Mouse (Mus musculus) myocyte (in vitro differentiated cells): ENCODE data around the gene Uba7. TPM values are rescaled to one million over a fixed set of nuclear protein-coding genes. Genes with fewer than 3 reads are reported as not detected.

Source experiments
- H3K27me3 ChIP-seq: one replicate; pipeline ENCODE4 v1.6.1; 2011; ENCODE audit not compliant: control insufficient read depth, insufficient read depth, insufficient read length
- H3K36me3 ChIP-seq: one replicate; pipeline ENCODE4 v1.6.1; 2011; ENCODE audit not compliant: control insufficient read depth, insufficient read depth
- H3K4me2 ChIP-seq: one replicate; pipeline ENCODE4 v1.6.1; 2011; ENCODE audit warnings: low read depth, control low read depth
- H3K4me3 ChIP-seq: one replicate; pipeline ENCODE4 v1.5.1; 2011; ENCODE audit warnings: mild to moderate bottlenecking, control low read depth, moderate library complexity
- H3K79me2 ChIP-seq: one replicate; pipeline ENCODE4 v1.6.1; 2011; ENCODE audit not compliant: control insufficient read depth, insufficient read depth
- H3ac ChIP-seq: one replicate; pipeline ENCODE4 v1.6.1; 2011; ENCODE audit not compliant: control insufficient read depth, insufficient read length
- CEBPB ChIP-seq: IDR thresholded peaks from 2 replicates; pipeline ENCODE4 v1.6.1; 2011; ENCODE audit warnings: mild to moderate bottlenecking, moderate library complexity; ENCODE audit not compliant: poor library complexity, insufficient read depth, severe bottlenecking
- E2F4 ChIP-seq: IDR thresholded peaks from one replicate; pipeline ENCODE4 v1.6.1; 2011; ENCODE audit warnings: mild to moderate bottlenecking, control low read depth, moderate library complexity; ENCODE audit not compliant: insufficient read depth
- MAX ChIP-seq: IDR thresholded peaks from one replicate; pipeline ENCODE4 v1.6.1; 2011; ENCODE audit warnings: low read depth, mild to moderate bottlenecking, control low read depth
- MYOD1 ChIP-seq, 3 experiments: IDR thresholded peaks; one replicate each; pipeline ENCODE4 v1.6.1; 2011; ENCODE audit warnings: control low read depth in 2 of 3, low read depth in 2 of 3, mild to moderate bottlenecking in 2 of 3, moderate library complexity in 1 of 3; ENCODE audit not compliant: insufficient read length in 2 of 3, control insufficient read depth in 1 of 3
- MYOG ChIP-seq, 3 experiments: IDR thresholded peaks; one replicate each; pipeline ENCODE4 v1.6.1; 2011; ENCODE audit warnings: control low read depth in 2 of 3, low read depth in 2 of 3, mild to moderate bottlenecking in 2 of 3; ENCODE audit not compliant: insufficient read length in 2 of 3, control insufficient read depth in 1 of 3, insufficient read depth in 1 of 3
- POLR2A ChIP-seq: IDR thresholded peaks from one replicate; pipeline ENCODE4 v1.6.1; 2011; ENCODE audit warnings: low read depth, mild to moderate bottlenecking, control low read depth, moderate library complexity; ENCODE audit not compliant: insufficient read length
- POLR2AphosphoS2 ChIP-seq: IDR thresholded peaks from one replicate; pipeline ENCODE4 v1.6.1; 2011; ENCODE audit warnings: low read depth, control low read depth; ENCODE audit not compliant: insufficient read length
- REST ChIP-seq: IDR thresholded peaks from one replicate; pipeline ENCODE4 v1.6.1; 2011; ENCODE audit warnings: mild to moderate bottlenecking, control low read depth, moderate library complexity; ENCODE audit not compliant: insufficient read depth, insufficient read length
- SRF ChIP-seq: IDR thresholded peaks from one replicate; pipeline ENCODE4 v1.6.1; 2011; ENCODE audit warnings: low read depth; ENCODE audit not compliant: control insufficient read depth, insufficient read length
- TCF12 ChIP-seq: IDR thresholded peaks from one replicate; pipeline ENCODE4 v1.6.1; 2011; ENCODE audit warnings: mild to moderate bottlenecking, control low read depth; ENCODE audit not compliant: poor library complexity, insufficient read depth, severe bottlenecking
- TCF3 ChIP-seq: IDR thresholded peaks from one replicate; pipeline ENCODE4 v1.6.1; 2011; ENCODE audit warnings: low read depth, control low read depth; ENCODE audit not compliant: insufficient read length
- USF1 ChIP-seq: IDR thresholded peaks from one replicate; pipeline ENCODE4 v1.6.1; 2011; ENCODE audit warnings: low read depth, mild to moderate bottlenecking, control low read depth, moderate library complexity
- polyA plus RNA-seq: library from polyadenylated mRNA; unstranded; fragments of >200 nt; fragmentation: generic; extraction: Trizol; gene quantifications from one replicate; pipeline ENCODE4 v1.2.1, GENCODE M21; 2012; ENCODE audit warnings: missing spikeins

Gene Uba7
- 1.2 TPM for polyA plus RNA-seq

GRCm38 (mm10) chr9:107975399-107976386 is at the start of gene Uba7:
Gene Uba7 (plus strand): TSS chr9:107975505.
- Histone ChIP-seq H3K27me3 (no peaks in the 10 kb centered on the region), H3K4me2 (peak within 1 kb of the TSS; percentile 67), H3K79me2 (no peaks in the 10 kb centered on the region), H3ac (no peak within 1 kb of the TSS), H3K36me3 (no peaks in the 10 kb centered on the region), H3K4me3 (no peak within 1 kb of the TSS)
- no peak for TF ChIP-seq MYOG (IDR thresholded peaks at IDR 0.05; ENCODE audit: control insufficient read depth in 1 of 3, insufficient read depth in 1 of 3, insufficient read length in 2 of 3, low read depth in 2 of 3)
- TF ChIP-seq TCF3, result no peak
- TF ChIP-seq POLR2A, result no peak
- TF ChIP-seq USF1, result no peak
- TF ChIP-seq E2F4, result no peak
- no peak for TF ChIP-seq MYOD1 (IDR thresholded peaks at IDR 0.05; ENCODE audit: control insufficient read depth in 1 of 3, insufficient read length in 2 of 3, low read depth in 2 of 3)
- TF ChIP-seq POLR2AphosphoS2, result no peak
- TF ChIP-seq CEBPB, result no peak
- no peak for TF ChIP-seq REST
- TF ChIP-seq SRF, result no peak
- TF ChIP-seq TCF12, result no peak
- no peak for TF ChIP-seq MAX

- Histone ChIP-seq H3K79me2 (no peaks in the 10 kb centered on the region), H3K36me3 (no peaks in the 10 kb centered on the region), H3K27me3 (peaks cover 4% of the 10 kb centered on the region), H3K4me3 (no peak overlapping the region), H3K4me2 (peak overlapping the region; percentile 42), H3ac (no peak overlapping the region)
- TF ChIP-seq MAX (no peak), MYOG (IDR thresholded peaks at IDR 0.05; ENCODE audit: control insufficient read depth in 1 of 3, insufficient read depth in 1 of 3, insufficient read length in 2 of 3, low read depth in 2 of 3) (no peak), E2F4 (no peak), POLR2AphosphoS2 (no peak), POLR2A (no peak), CEBPB (no peak), TCF3 (no peak), TCF12 (no peak), MYOD1 (IDR thresholded peaks at IDR 0.05; ENCODE audit: control insufficient read depth in 1 of 3, insufficient read length in 2 of 3, low read depth in 2 of 3) (no peak), REST (no peak), USF1 (no peak), SRF (no peak)
Observed at GRCm38 (mm10) chr9:107926920-107927420, 48.3 kb upstream of the Uba7 start.

GRCm38 (mm10) chr9:107927749-107928148 is 47.6 kb upstream of the Uba7 start:
- H3K4me3 ChIP-seq, result no peak overlapping the region
- H3K27me3 ChIP-seq, result peaks cover 4% of the 10 kb centered on the region
- H3K4me2 ChIP-seq, result no peak overlapping the region
- H3K36me3 ChIP-seq, result no peaks in the 10 kb centered on the region
- no peak overlapping the region for H3ac ChIP-seq
- TF ChIP-seq POLR2AphosphoS2, result no peak
- TF ChIP-seq POLR2A, result no peak
- no peak for TF ChIP-seq E2F4
- no peak for TF ChIP-seq MAX
- no peak for TF ChIP-seq USF1
- no peak for TF ChIP-seq MYOD1 (IDR thresholded peaks at IDR 0.05; ENCODE audit: control insufficient read depth in 1 of 3, insufficient read length in 2 of 3, low read depth in 2 of 3)
- TF ChIP-seq REST, result no peak
- TF ChIP-seq TCF12, result no peak
- no peak for TF ChIP-seq TCF3
- TF ChIP-seq CEBPB, result no peak
- no peak for TF ChIP-seq SRF
- no peak for TF ChIP-seq MYOG (IDR thresholded peaks at IDR 0.05; ENCODE audit: control insufficient read depth in 1 of 3, insufficient read depth in 1 of 3, insufficient read length in 2 of 3, low read depth in 2 of 3)
- H3K79me2 ChIP-seq, result no peaks in the 10 kb centered on the region

GRCm38 (mm10) chr9:107928169-107928568 is 47.1 kb upstream of the Uba7 start, which contains the start of gene Actl11:
Gene Actl11 (plus strand): TSS chr9:107928469.
- H3K4me2 ChIP-seq, result peak within 1 kb of the TSS; percentile 42
- no peak for TF ChIP-seq POLR2A
- TF ChIP-seq TCF12, result no peak
- no peak for TF ChIP-seq SRF
- TF ChIP-seq MYOG (IDR thresholded peaks at IDR 0.05; ENCODE audit: control insufficient read depth in 1 of 3, insufficient read depth in 1 of 3, insufficient read length in 2 of 3, low read depth in 2 of 3), result no peak
- no peak for TF ChIP-seq MYOD1 (IDR thresholded peaks at IDR 0.05; ENCODE audit: control insufficient read depth in 1 of 3, insufficient read length in 2 of 3, low read depth in 2 of 3)
- TF ChIP-seq TCF3, result no peak
- no peak for TF ChIP-seq REST
- no peak for TF ChIP-seq MAX
- no peak for TF ChIP-seq E2F4
- TF ChIP-seq POLR2AphosphoS2, result no peak
- no peak for TF ChIP-seq USF1
- TF ChIP-seq CEBPB, result no peak

More at GRCm38 (mm10) chr9:107928169-107928568, 47.1 kb upstream of the Uba7 start, which contains the start of gene Actl11:
- Histone ChIP-seq H3ac (no peak within 1 kb of the TSS), H3K4me3 (no peak within 1 kb of the TSS), H3K36me3 (no peaks in the 10 kb centered on the region), H3K27me3 (peaks cover 4% of the 10 kb centered on the region), H3K79me2 (no peaks in the 10 kb centered on the region)
